Mouse (Mus musculus) embryonic facial prominence, embryonic 10.5 days (tissue): Measurements from ENCODE around the gene Tns1. TPM values are rescaled to one million over a fixed set of nuclear protein-coding genes. Genes with fewer than 3 reads are reported as not detected.
A peak's percentile ranks its signal among the peaks of the same experiment; 100 is the strongest.

Experiments used
- DNase-seq: peaks from one replicate; pipeline ENCODE4 v3.0.0-alpha.2; 2017; ENCODE audit warnings: low spot score
- H3K27ac ChIP-seq: fragments of 300-500 bp; sonication (generic); replicated peaks from 2 replicates; pipeline ENCODE4 v1.5.1; 2016; ENCODE audit warnings: mild to moderate bottlenecking
- H3K27me3 ChIP-seq: fragments of 300-500 bp; sonication (generic); replicated peaks from 2 replicates; pipeline ENCODE4 v1.6.1; 2016; ENCODE audit warnings: low read depth, mild to moderate bottlenecking; ENCODE audit not compliant: poor library complexity, severe bottlenecking
- H3K36me3 ChIP-seq: fragments of 300-500 bp; sonication (generic); replicated peaks from 2 replicates; pipeline ENCODE4 v1.6.1; 2016; ENCODE audit warnings: mild to moderate bottlenecking, moderate library complexity
- H3K4me1 ChIP-seq: fragments of 300-500 bp; sonication (generic); 2 replicates; pipeline ENCODE4 v1.6.1; 2016
- H3K4me3 ChIP-seq: fragments of 300-500 bp; sonication (generic); 2 replicates; pipeline ENCODE4 v1.5.1; 2016; ENCODE audit warnings: mild to moderate bottlenecking, moderate library complexity
- H3K9me3 ChIP-seq: fragments of 300-500 bp; sonication (generic); 2 replicates; pipeline ENCODE4 v1.6.1; 2016; ENCODE audit warnings: mild to moderate bottlenecking
- WGBS: fragments of 180-500 bp; shearing (Covaris S2); methylation state at CpG from one replicate; pipeline ENCODE4 v1.1.7; 2016; 5-methylcytosine and 5-hydroxymethylcytosine counted together
- polyA plus RNA-seq: library from polyadenylated mRNA; unstranded; fragments of >200 nt; fragmentation: Nextera tagmentation; extraction: Ambion mirVana; gene quantifications from 2 replicates; pipeline ENCODE4 v1.2.1, GENCODE M21; 2016

The Tns1 gene
- polyA plus RNA-seq, 1 experiment from 2014 or later, result 27.4 TPM

GRCm38 (mm10) chr1:73978576-73978975 is 145.7 kb downstream of the Tns1 start:
- H3K9me3 ChIP-seq, result no peaks in the 10 kb centered on the region
- no peaks in the 10 kb centered on the region for H3K27me3 ChIP-seq
- H3K27ac ChIP-seq, result no peak overlapping the region
- WGBS, result 96% methylated on average over 1 of the region's 1 CpGs
- peaks cover 93% of the 10 kb centered on the region for H3K36me3 ChIP-seq
- DNase-seq, result no peak
- peaks cover 6% of the 10 kb centered on the region; the same call in 1 of the 2 replicates for H3K4me1 ChIP-seq
- no peak overlapping the region for H3K4me3 ChIP-seq

- WGBS, result 75% methylated on average over 9 of the region's 9 CpGs
- Histone ChIP-seq H3K9me3 (no peaks in the 10 kb centered on the region), H3K27ac (no peak overlapping the region; the same call in 1 of the 2 replicates), H3K4me1 (peaks cover 34% of the 10 kb centered on the region), H3K36me3 (peaks cover 72% of the 10 kb centered on the region), H3K4me3 (no peak overlapping the region), H3K27me3 (no peaks in the 10 kb centered on the region)
- no peak for DNase-seq
Observed at GRCm38 (mm10) chr1:73973992-73974391, 150.3 kb downstream of the Tns1 start.

- Histone ChIP-seq H3K27me3 (no peaks in the 10 kb centered on the region; the same call in 1 of the 2 replicates), H3K27ac (0 out of 2 replicates have a peak overlapping the region, but pooled peaks have one; percentile 1), H3K36me3 (peaks cover 66% of the 10 kb centered on the region), H3K4me1 (peaks cover 47% of the 10 kb centered on the region), H3K9me3 (no peaks in the 10 kb centered on the region), H3K4me3 (no peak overlapping the region)
- no peak for DNase-seq
- 72% methylated on average over 5 of the region's 5 CpGs for WGBS
Observed at GRCm38 (mm10) chr1:73972726-73973125, 151.5 kb downstream of the Tns1 start.

GRCm38 (mm10) chr1:73970161-73970730 is 154.0 kb downstream of the Tns1 start:
- Histone ChIP-seq H3K4me1 (peaks cover 67% of the 10 kb centered on the region), H3K9me3 (no peaks in the 10 kb centered on the region), H3K27me3 (no peaks in the 10 kb centered on the region; the same call in 1 of the 2 replicates), H3K4me3 (no peak overlapping the region), H3K27ac (peak overlapping the region; percentile 31; the same call in 1 of the 2 replicates), H3K36me3 (peaks cover 43% of the 10 kb centered on the region)
- whole genome bisulfite sequencing, result 16% methylated on average over 5 of the region's 5 CpGs
- peak; percentile 53 for DNase-seq

- Histone ChIP-seq H3K4me3 (no peak overlapping the region), H3K36me3 (peaks cover 35% of the 10 kb centered on the region), H3K27me3 (no peaks in the 10 kb centered on the region; the same call in 1 of the 2 replicates), H3K4me1 (peaks cover 70% of the 10 kb centered on the region), H3K9me3 (no peaks in the 10 kb centered on the region), H3K27ac (peak overlapping the region; percentile 46)
- WGBS, result 19% methylated on average over 13 of the region's 13 CpGs
- DNase-seq, result peak; percentile 49
Observed at GRCm38 (mm10) chr1:73968712-73969511, 155.3 kb downstream of the Tns1 start.

GRCm38 (mm10) chr1:73966411-73967238 is 157.6 kb downstream of the Tns1 start:
- no peak overlapping the region for H3K4me3 ChIP-seq
- WGBS, result 66% methylated on average over 12 of the region's 12 CpGs
- H3K9me3 ChIP-seq, result no peaks in the 10 kb centered on the region
- no peak overlapping the region for H3K27ac ChIP-seq
- no peak for DNase-seq
- H3K27me3 ChIP-seq, result no peaks in the 10 kb centered on the region; the same call in 1 of the 2 replicates
- peaks cover 78% of the 10 kb centered on the region for H3K4me1 ChIP-seq
- H3K36me3 ChIP-seq, result peaks cover 12% of the 10 kb centered on the region

- 82% methylated on average over 5 of the region's 5 CpGs for WGBS
- H3K27ac ChIP-seq, result peak overlapping the region; percentile 51; the same call in 1 of the 2 replicates
- H3K4me3 ChIP-seq, result no peak overlapping the region
- H3K27me3 ChIP-seq, result no peaks in the 10 kb centered on the region; the same call in 1 of the 2 replicates
- peaks cover 63% of the 10 kb centered on the region for H3K4me1 ChIP-seq
- no peak for DNase-seq
- H3K9me3 ChIP-seq, result no peaks in the 10 kb centered on the region
- H3K36me3 ChIP-seq, result peaks cover 12% of the 10 kb centered on the region; the same call in 1 of the 2 replicates
Observed at GRCm38 (mm10) chr1:73964151-73964743, 160.0 kb downstream of the Tns1 start.

- Histone ChIP-seq H3K27me3 (no peaks in the 10 kb centered on the region; the same call in 1 of the 2 replicates), H3K36me3 (peaks cover 12% of the 10 kb centered on the region), H3K4me1 (peaks cover 57% of the 10 kb centered on the region), H3K4me3 (no peak overlapping the region), H3K27ac (peak overlapping the region; percentile 78; the same call in 1 of the 2 replicates), H3K9me3 (no peaks in the 10 kb centered on the region)
- WGBS, result 40% methylated on average over 8 of the region's 8 CpGs
- DNase-seq, result no peak
Observed at GRCm38 (mm10) chr1:73963626-73964025, 160.6 kb downstream of the Tns1 start.

- Histone ChIP-seq H3K27ac (peak overlapping the region; percentile 78), H3K27me3 (no peaks in the 10 kb centered on the region), H3K36me3 (peaks cover 11% of the 10 kb centered on the region), H3K9me3 (no peaks in the 10 kb centered on the region), H3K4me3 (peak overlapping the region; percentile 38), H3K4me1 (peaks cover 56% of the 10 kb centered on the region)
- 9% methylated on average over 12 of the region's 12 CpGs for WGBS
- peak; percentile 84 for DNase-seq
Observed at GRCm38 (mm10) chr1:73962668-73963371, 161.4 kb downstream of the Tns1 start.

GRCm38 (mm10) chr1:73962049-73962448 is 162.2 kb downstream of the Tns1 start:
- DNase-seq, result no peak
- peaks cover 54% of the 10 kb centered on the region for H3K4me1 ChIP-seq
- peaks cover 14% of the 10 kb centered on the region for H3K36me3 ChIP-seq
- no peaks in the 10 kb centered on the region for H3K27me3 ChIP-seq
- 92% methylated on average over 5 of the region's 5 CpGs for WGBS
- no peaks in the 10 kb centered on the region for H3K9me3 ChIP-seq
- no peak overlapping the region; the same call in 1 of the 2 replicates for H3K4me3 ChIP-seq
- H3K27ac ChIP-seq, result no peak overlapping the region; the same call in 1 of the 2 replicates

- H3K4me1 ChIP-seq, result peaks cover 64% of the 10 kb centered on the region
Observed at GRCm38 (mm10) chr1:73959758-73960157, 164.5 kb downstream of the Tns1 start.

More at GRCm38 (mm10) chr1:73959758-73960157, 164.5 kb downstream of the Tns1 start:
- Histone ChIP-seq H3K27ac (peak overlapping the region; percentile 4; the same call in 1 of the 2 replicates), H3K27me3 (no peaks in the 10 kb centered on the region), H3K9me3 (no peaks in the 10 kb centered on the region), H3K4me3 (no peak overlapping the region), H3K36me3 (peaks cover 14% of the 10 kb centered on the region)
- 92% methylated on average over 10 of the region's 10 CpGs for WGBS
- no peak for DNase-seq
